Mouse (Mus musculus): ENCODE data around the gene Phf21a. TPM values are rescaled to one million over a fixed set of nuclear protein-coding genes. Genes with fewer than 3 reads are reported as not detected.
A peak's percentile ranks its signal among the peaks of the same experiment; 100 is the strongest.

Phf21a gene
- polyA plus RNA-seq, 1 experiment = 10.9 TPM

DNA sequence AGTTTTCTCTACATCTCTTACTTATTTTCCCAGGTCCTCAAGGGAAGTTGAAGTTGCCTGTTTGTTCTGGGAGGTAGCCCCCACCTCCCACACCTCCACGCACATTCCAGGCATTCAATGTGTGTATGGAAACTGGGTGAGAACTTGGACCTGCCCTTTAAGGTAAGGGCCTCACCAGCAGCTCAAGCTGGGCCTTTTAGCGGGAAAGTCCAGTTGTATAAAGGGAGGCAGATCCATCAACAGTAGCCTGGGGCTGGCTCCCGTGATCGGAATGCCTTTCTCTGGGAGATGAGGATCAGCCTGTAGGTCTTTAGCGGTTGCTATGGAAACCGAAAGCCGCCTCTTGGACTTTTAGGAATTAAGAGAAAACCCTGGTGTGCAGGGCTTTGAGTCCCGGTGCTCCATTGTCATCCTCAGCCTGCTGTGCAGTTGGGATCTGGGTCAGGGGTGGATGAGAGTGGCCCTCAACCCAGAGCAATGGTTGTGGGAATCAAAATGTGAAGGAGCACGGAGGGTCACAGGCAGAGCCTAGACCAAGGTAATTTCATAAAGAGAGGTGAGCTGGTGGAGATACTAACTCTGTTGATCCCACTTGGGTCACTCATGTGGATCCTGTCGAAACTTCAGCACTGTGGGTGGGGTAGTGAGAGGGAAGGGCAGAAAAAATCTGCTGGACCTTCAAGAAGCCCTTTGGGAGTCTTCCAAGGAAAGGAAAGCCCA is 279.2 kb downstream of the Phf21a start:
- 56% methylated on average over 10 of the region's 10 CpGs for WGBS
- no peak for DNase-seq (ENCODE audit: low read depth, low spot score)

DNA sequence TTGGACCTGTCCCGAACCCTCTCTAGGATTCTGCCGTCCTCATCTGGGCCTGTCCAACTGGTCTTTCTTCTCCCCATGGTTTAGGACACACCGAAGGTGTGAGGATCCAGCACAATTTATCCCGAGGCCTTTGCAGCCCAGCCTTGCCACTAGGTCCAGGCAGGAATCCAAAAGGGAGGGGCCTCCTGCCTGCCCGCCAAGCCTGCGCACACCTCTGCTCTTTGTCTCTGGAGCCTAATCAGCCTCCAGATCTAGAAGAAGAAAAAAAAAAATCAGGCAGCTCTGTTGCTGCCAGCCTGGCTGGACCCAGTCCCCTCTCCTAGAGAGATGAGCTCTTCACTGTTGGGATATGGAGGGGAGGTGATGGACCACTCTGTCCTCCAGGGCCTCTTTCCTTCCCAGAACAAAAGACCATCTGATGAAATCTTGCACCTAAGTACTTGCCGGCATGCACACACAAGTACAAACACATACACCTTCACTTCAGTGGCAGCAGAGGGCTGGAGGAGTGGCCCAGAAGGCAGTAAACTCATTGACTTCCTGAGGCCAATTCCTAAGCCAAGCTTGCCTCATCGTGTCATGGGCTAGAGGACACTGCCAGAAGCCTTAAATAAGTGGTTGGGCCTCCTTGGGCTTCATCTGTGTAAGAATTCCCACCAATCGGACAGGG is 280.0 kb downstream of the Phf21a start:
- no peak for DNase-seq (ENCODE audit: low read depth, low spot score)
- WGBS = 23% methylated on average over 9 of the region's 9 CpGs

GRCm38 (mm10) chr2:92373437-92373813 is 280.5 kb downstream of the Phf21a start:
- 50% methylated on average over 11 of the region's 11 CpGs for WGBS
- no peak for DNase-seq (ENCODE audit: low read depth, low spot score)

- DNase-seq (ENCODE audit: low read depth, low spot score) = no peak
- WGBS = under 1% methylated on average over 16 of the region's 16 CpGs
Observed at GRCm38 (mm10) chr2:92374514-92374913, 281.6 kb downstream of the Phf21a start, which contains the start of the genes Pex16 and Large2. Gene Pex16, plus strand, starts transcription at chr2:92374676. Gene Large2, minus strand, starts transcription at chr2:92374869.

GRCm38 (mm10) chr2:92375099-92375623 is 282.2 kb downstream of the Phf21a start:
- 1% methylated on average over 29 of the region's 29 CpGs for WGBS
- DNase-seq (ENCODE audit: low read depth, low spot score) = peak; percentile 94

DNA sequence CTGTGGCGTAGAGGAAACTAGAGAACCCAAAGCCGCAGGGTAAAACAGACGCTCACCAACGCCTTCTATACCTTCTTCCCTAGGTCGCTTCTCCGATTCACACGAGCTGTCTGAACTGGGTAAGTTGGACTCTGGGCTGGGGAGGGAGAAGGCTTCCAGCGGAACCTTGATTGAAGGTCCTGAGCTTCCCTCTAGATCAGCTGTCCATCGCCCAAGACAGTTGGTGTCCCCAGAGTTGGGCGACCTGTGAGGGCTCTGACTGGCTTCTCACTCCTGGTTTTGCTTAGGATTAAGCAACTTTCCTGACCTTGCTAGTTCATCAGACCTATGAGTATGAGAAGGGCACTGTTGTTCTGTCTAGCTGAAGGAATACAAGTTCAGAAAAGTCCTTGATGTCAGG is 282.9 kb downstream of the Phf21a start:
- 6% methylated on average over 10 of the region's 10 CpGs for WGBS
- DNase-seq (ENCODE audit: low read depth, low spot score) = no peak

- WGBS = 71% methylated on average over 6 of the region's 6 CpGs
- DNase-seq (ENCODE audit: low read depth, low spot score) = no peak
Observed at GRCm38 (mm10) chr2:92376300-92376699, 283.4 kb downstream of the Phf21a start.

DNA sequence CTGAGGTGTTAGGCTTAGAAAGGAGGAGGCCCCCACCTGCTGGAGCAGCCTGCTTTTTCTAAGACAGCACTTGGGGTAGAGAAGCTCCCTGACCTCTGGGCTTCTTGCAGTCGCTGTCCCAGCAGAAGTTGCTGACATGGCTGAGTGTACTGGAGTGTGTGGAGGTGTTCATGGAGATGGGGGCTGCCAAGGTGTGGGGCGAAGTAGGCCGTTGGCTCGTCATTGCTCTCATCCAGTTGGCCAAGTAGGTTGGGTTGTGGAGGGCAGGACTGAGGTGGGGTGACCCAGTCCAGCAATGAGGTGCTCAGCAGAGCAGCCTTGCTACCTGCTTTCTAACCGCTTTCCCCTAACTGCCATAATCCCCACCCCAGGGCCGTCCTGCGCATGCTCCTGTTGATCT is 284.4 kb downstream of the Phf21a start:
- no peak for DNase-seq (ENCODE audit: low read depth, low spot score)
- 93% methylated on average over 7 of the region's 7 CpGs for WGBS

DNA sequence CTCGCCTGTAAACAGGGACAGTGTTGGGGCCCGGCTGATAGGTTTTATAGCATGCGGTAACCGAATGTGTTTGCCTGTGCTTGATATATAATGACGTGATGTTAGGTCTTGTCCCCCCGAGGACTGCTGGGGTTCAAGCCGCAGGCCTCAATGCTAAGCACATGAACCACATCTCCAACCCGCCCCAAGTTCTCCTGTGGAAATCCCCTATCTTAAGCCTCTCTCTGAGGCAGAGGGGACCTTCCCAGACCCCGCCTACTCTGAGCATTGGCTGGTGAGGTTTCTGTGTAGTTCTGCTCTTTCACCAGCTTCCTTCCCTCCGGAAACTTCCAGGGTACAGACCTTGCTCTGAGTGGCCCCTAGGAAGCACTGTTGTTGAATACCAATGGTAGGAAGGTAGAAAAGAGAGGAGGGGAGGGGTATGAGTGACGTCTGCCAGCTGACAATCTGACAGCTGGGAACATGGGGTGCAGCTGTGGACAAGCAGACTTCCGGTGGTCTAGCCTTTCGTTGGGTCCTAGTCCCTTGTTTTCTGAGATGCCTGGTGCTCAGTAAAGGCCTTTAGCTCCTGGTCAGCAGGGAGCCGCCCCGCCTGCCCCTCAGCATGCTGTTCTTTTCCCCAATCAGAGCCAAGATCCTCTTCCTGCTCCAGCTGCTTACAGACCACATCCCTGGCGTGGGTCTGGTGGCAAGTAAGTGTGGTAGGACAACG is 287.0 kb downstream of the Phf21a start:
- 74% methylated on average over 17 of the region's 17 CpGs for WGBS
- DNase-seq (ENCODE audit: low read depth, low spot score) = no peak

DNA sequence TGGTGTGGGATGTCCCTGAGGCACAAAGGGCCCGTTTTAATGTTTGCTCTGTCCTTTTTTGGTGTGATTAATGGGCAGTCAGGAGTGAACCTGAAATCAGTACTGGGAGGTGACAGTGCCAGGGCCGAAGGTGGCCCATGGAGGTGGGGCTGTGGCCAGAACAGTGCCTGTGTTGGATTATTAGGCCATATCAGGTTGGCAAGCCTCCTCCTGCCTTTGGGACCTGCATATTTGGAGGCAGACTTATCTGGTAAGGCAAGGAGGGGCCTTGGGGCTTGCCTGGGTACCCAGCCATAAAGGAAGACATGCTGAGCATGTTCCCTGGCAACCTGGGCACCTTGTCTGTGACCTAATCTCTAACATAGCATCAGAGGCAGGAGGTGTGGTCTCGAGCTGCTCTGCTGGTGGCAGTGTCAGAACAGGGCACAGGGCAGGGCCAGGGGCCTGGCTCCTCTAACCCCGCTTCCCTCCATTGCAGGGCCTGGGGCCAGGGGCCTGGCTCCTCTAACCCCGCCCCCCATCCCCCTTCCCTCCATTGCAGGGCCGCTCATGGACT is 287.7 kb downstream of the Phf21a start:
- 71% methylated on average over 6 of the region's 6 CpGs for WGBS
- DNase-seq (ENCODE audit: low read depth, low spot score) = no peak

DNA sequence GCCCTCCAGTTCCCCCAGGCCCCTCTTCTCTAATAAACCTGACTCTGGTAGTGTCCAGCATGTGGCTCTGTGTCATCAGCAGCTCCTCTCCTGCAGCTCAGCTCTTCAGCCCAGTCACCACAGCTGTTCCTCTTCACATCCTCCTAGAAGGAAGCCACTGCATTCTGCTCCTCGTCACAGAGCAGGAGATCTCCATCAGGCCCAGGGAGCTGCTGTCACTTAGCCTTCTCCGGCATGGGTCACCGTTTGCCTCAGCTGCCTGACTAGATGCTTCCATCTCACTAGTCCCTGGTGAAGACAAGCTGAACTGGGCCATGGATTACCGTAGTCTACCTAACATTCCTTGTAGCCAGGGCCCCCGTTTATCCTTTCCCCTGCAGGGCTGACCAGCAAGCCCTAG is 288.2 kb downstream of the Phf21a start:
- no peak for DNase-seq (ENCODE audit: low read depth, low spot score)
- WGBS = 73% methylated on average over 5 of the region's 5 CpGs

DNA sequence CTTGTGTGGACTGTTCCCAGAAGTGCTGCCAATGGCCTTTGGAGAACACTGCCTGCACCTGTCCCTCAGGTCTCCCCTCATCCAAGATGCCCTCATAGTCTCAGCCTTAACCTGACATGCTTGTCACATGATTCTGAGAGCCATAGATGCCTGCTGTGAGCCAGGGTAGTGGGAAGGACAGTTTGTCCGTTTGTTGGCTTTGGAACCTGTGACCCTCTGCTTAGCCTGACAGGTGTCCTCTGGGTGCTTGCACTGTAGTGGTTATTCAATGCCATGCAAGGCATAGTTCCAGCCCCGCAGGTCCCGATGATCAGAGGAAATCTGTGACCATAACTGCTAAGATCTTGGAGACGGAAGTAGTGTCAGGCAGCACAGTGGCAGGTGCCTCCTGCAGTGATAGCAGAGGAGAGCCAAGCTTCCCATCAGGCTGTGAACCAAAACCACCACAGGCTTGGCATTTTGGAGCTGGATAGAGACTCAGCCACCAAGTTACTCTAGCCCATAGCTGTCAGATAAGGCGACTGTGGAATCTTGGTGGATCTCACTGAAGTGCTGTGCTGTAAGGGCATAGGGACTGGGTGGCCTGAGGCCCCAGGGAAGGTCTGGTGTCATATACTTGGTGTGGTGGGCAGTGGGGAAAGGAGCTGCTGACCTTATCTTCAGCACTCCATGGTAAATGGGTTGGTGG is 289.1 kb downstream of the Phf21a start, which contains the start of gene 1700029I15Rik:
1700029I15Rik (plus strand) TSS at position 638 of the 688 bp plus-strand sequence.
- no peak for DNase-seq (ENCODE audit: low read depth, low spot score)
- WGBS = 85% methylated on average over 5 of the region's 5 CpGs

GRCm38 (mm10) chr2:92382759-92383158 is 289.8 kb downstream of the Phf21a start:
- no peak for DNase-seq (ENCODE audit: low read depth, low spot score)
- WGBS = 92% methylated on average over 4 of the region's 4 CpGs

- WGBS = 67% methylated on average over 4 of the region's 4 CpGs
- DNase-seq (ENCODE audit: low read depth, low spot score) = no peak
Observed at GRCm38 (mm10) chr2:92384101-92384500, 291.2 kb downstream of the Phf21a start.

DNA sequence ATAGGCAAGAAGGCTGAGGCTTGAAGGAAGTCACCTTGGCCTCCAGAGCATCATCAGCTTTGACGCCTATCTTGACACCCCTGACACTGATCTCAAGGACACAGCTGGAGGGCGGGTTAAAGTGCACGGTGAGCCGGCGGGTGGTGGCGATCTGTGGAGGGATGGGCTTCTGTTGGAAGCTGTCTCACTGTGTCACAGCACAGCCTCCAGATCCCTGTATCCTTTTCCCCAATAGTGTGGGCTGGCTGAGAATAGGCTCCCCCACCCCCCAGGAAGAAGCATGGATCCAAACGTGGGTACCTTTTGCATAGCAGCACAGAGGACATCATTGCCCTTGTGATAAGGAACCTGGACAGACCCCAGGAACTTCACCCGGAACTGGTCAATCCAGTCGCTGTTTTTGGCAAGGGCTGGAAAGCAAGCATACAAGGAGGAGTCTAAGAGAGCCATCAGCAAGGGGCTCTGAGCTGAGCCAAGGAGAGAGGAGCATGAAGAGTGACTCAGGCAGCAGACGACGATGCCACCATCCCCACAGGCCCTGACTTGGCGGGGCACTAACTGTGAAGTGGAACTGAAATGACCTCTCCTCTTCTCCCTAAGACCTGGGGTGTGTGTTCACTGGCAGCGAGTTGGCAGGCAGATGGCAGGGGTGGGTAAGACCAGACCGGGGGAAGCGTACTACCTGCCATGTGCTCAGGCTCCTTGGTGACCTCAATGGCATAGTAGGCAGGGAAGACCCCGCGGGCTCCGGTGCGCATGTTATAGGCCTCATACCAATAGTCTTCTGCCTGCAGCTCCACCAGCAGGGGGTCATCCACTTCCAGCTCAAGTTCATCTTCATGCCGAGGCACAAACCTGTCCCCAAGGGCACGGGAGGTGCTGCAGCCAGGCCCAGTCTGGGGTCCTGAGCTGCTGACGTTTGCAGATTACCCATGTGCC is 292.5 kb downstream of the Phf21a start:
- 73% methylated on average over 22 of the region's 22 CpGs for WGBS
- no peak for DNase-seq (ENCODE audit: low read depth, low spot score)

DNA sequence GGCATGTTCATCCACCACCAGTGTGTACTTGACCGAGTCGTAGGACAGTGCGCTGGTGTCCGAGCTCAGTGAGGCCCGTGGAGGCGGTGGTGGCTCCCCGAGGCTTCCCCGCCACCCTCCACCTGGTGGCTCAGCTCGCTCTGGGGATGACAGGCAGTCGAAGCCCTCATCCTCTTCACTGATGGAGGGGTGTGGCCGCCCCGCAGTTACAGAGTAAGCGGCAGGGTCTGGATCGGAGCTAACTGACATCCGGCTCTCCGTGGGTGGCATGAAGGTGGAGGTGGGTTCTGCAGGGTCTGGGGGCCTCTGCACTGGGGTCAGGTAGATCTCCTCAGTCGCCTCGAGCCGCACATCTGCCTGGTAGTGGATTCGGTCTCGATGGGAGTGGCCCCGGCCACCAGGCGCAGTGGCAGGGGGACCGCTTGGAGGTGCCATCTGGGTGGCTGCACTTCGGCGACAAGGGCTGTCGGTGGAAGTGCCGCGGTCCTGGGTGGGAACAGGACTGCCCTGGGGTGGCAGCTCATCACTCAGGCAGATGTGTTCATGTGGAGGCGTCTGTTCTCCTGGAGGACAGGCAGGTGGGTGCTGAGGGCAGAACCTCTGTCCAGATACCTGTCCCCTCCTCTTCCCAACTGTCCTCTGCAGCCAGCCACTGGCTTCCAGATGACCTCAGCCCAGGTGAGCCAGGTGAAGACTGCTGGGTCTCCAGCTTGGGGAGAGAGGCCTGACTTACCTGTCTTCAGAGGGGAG is 294.1 kb downstream of the Phf21a start:
- 90% methylated on average over 30 of the region's 30 CpGs for WGBS
- no peak for DNase-seq (ENCODE audit: low read depth, low spot score)

GRCm38 (mm10) chr2:92387646-92388045 is 294.7 kb downstream of the Phf21a start:
- no peak for DNase-seq (ENCODE audit: low read depth, low spot score)
- 64% methylated on average over 4 of the region's 4 CpGs for WGBS

GRCm38 (mm10) chr2:92388081-92388517 is 295.2 kb downstream of the Phf21a start:
- 54% methylated on average over 3 of the region's 3 CpGs for WGBS
- DNase-seq (ENCODE audit: low read depth, low spot score) = no peak

All from large intestine, adult 2 months (tissue).